Mouse (Mus musculus) liver, postnatal 0 days (tissue): ENCODE results near the gene Acrbp. TPM values are rescaled to one million over a fixed set of nuclear protein-coding genes. Genes with fewer than 3 reads are reported as not detected.

Source experiments
- ATAC-seq: fragments of 200-750 bp; cut with Nextera tagmentation; 2 replicates; pipeline ENCODE4 v1.8.0; 2017; ENCODE audit warnings: mild to moderate bottlenecking, moderate library complexity
- DNase-seq: peaks from one replicate; pipeline ENCODE4 v3.0.0-alpha.2; 2016
- H3K27ac ChIP-seq: fragments of 300-500 bp; sonication (generic); 2 replicates; pipeline ENCODE4 v1.5.1; 2014; ENCODE audit warnings: antibody characterized with exemption, moderate library complexity, mild to moderate bottlenecking, low read depth
- H3K27me3 ChIP-seq: fragments of 300-500 bp; sonication (generic); 2 replicates; pipeline ENCODE4 v1.6.1; 2014; ENCODE audit warnings: low read length, control low read depth, mixed read lengths; ENCODE audit not compliant: insufficient read depth
- H3K36me3 ChIP-seq: fragments of 300-500 bp; sonication (generic); replicated peaks from 2 replicates; pipeline ENCODE4 v1.6.1; 2014; ENCODE audit warnings: mild to moderate bottlenecking, control low read depth, low read length, moderate library complexity, mixed read lengths; ENCODE audit not compliant: insufficient read depth
- H3K4me1 ChIP-seq: fragments of 300-500 bp; sonication (generic); 2 replicates; pipeline ENCODE4 v1.6.1; 2014; ENCODE audit warnings: antibody characterized with exemption, mild to moderate bottlenecking, control low read depth; ENCODE audit not compliant: insufficient read depth
- H3K4me2 ChIP-seq: fragments of 300-500 bp; sonication (generic); 2 replicates; pipeline ENCODE4 v1.6.1; 2014; ENCODE audit warnings: low read depth, mild to moderate bottlenecking, low read length, moderate library complexity, mixed read lengths
- H3K4me3 ChIP-seq: fragments of 300-500 bp; sonication (generic); 2 replicates; pipeline ENCODE4 v1.5.1; 2014; ENCODE audit warnings: low read depth, low read length
- H3K9ac ChIP-seq: fragments of 300-500 bp; sonication (generic); replicated peaks from 2 replicates; pipeline ENCODE4 v1.6.1; 2014; ENCODE audit warnings: mild to moderate bottlenecking, moderate library complexity
- H3K9me3 ChIP-seq: fragments of 300-500 bp; sonication (generic); 2 replicates; pipeline ENCODE4 v1.6.1; 2016; ENCODE audit warnings: mild to moderate bottlenecking, control low read depth, low read length, mixed read lengths
- CTCF ChIP-seq: sonication (generic); IDR thresholded peaks from 2 replicates; pipeline ENCODE4 v1.5.1; 2016; ENCODE audit warnings: antibody characterized with exemption, low read depth
- EP300 ChIP-seq: IDR thresholded peaks from 2 replicates; pipeline ENCODE4 v1.6.1; 2016; ENCODE audit warnings: antibody characterized with exemption, low read depth, mild to moderate bottlenecking
- WGBS: fragments of 180-500 bp; shearing (Covaris S2); extraction: QIAGEN DNeasy Blood & Tissue Kit; methylation state at CpG from one replicate; pipeline ENCODE4 v1.1.7; 2014; ENCODE audit not compliant: insufficient replicate concordance; 5-methylcytosine and 5-hydroxymethylcytosine counted together
- polyA plus RNA-seq: library from polyadenylated mRNA; unstranded; fragments of >200 nt; fragmentation: Nextera tagmentation; extraction: Ambion mirVana; gene quantifications from 2 replicates; pipeline ENCODE4 v1.2.1, GENCODE M21; 2015

Acrbp gene
- polyA plus RNA-seq, 1 experiment from 2014 or later, result 2.0 TPM

GRCm38 (mm10) chr6:125099421-125099971 lies 50.0 kb downstream of the Acrbp start:
- TF ChIP-seq EP300, result no peak
- TF ChIP-seq CTCF, result no peak

GRCm38 (mm10) chr6:125101444-125101843 lies 52.0 kb downstream of the Acrbp start:
- H3K4me1 ChIP-seq, result peaks cover 32% of the 10 kb centered on the region
- no peak overlapping the region for H3K4me3 ChIP-seq
- ATAC-seq, result no peak
- H3K9ac ChIP-seq, result no peak overlapping the region
- no peak overlapping the region for H3K4me2 ChIP-seq
- H3K27me3 ChIP-seq, result no peaks in the 10 kb centered on the region
- peaks cover 72% of the 10 kb centered on the region for H3K36me3 ChIP-seq
- H3K27ac ChIP-seq, result no peak overlapping the region
- DNase-seq, result no peak
- WGBS, result 91% methylated on average over 9 of the region's 9 CpGs
- H3K9me3 ChIP-seq, result no peaks in the 10 kb centered on the region
- no peak for TF ChIP-seq EP300
- no peak for TF ChIP-seq CTCF

More at GRCm38 (mm10) chr6:125099421-125099971, 50.0 kb downstream of the Acrbp start:
- peak overlapping the region; percentile 98 for H3K4me2 ChIP-seq
- H3K9ac ChIP-seq, result no peak overlapping the region; the same call in 1 of the 2 replicates
- no peaks in the 10 kb centered on the region for H3K27me3 ChIP-seq
- H3K4me3 ChIP-seq, result no peak overlapping the region
- H3K27ac ChIP-seq, result peak overlapping the region; percentile 49; the same call in 1 of the 2 replicates
- WGBS, result 52% methylated on average over 5 of the region's 5 CpGs
- peaks cover 55% of the 10 kb centered on the region for H3K36me3 ChIP-seq
- ATAC-seq (no peak), DNase-seq (no peak)
- H3K9me3 ChIP-seq, result no peaks in the 10 kb centered on the region
- peaks cover 39% of the 10 kb centered on the region for H3K4me1 ChIP-seq

GRCm38 (mm10) chr6:125104223-125104622 lies 54.7 kb downstream of the Acrbp start:
- Histone ChIP-seq H3K27ac (peak overlapping the region; percentile 55; the same call in 1 of the 2 replicates), H3K9me3 (no peaks in the 10 kb centered on the region), H3K4me1 (peaks cover 9% of the 10 kb centered on the region), H3K4me3 (no peak overlapping the region), H3K36me3 (peaks cover 89% of the 10 kb centered on the region), H3K27me3 (no peaks in the 10 kb centered on the region), H3K4me2 (peak overlapping the region; percentile 39; the same call in 1 of the 2 replicates), H3K9ac (no peak overlapping the region)
- peak; percentile 99 for ATAC-seq
- peak; percentile 83 for DNase-seq
- 44% methylated on average over 4 of the region's 4 CpGs for WGBS
- TF ChIP-seq EP300, result peak; percentile 94
- TF ChIP-seq CTCF, result no peak

GRCm38 (mm10) chr6:125107705-125108104 lies 58.2 kb downstream of the Acrbp start:
- Histone ChIP-seq H3K9me3 (no peaks in the 10 kb centered on the region), H3K36me3 (peaks cover 90% of the 10 kb centered on the region), H3K27me3 (no peaks in the 10 kb centered on the region), H3K4me1 (peaks cover 3% of the 10 kb centered on the region; the same call in 1 of the 2 replicates), H3K4me3 (no peak overlapping the region), H3K9ac (no peak overlapping the region), H3K27ac (no peak overlapping the region), H3K4me2 (no peak overlapping the region)
- peak; percentile 40 for TF ChIP-seq CTCF
- no peak for TF ChIP-seq EP300
- ATAC-seq, result no peak
- WGBS, result 93% methylated on average over 2 of the region's 2 CpGs
- DNase-seq, result no peak

- H3K27me3 ChIP-seq, result no peaks in the 10 kb centered on the region
Observed at GRCm38 (mm10) chr6:125109371-125109770, 59.9 kb downstream of the Acrbp start.

GRCm38 (mm10) chr6:125110927-125111326 lies 61.4 kb downstream of the Acrbp start:
- no peak for TF ChIP-seq EP300
- TF ChIP-seq CTCF, result peak; percentile 62
- Histone ChIP-seq H3K9ac (no peak overlapping the region), H3K36me3 (peaks cover 93% of the 10 kb centered on the region), H3K27ac (no peak overlapping the region), H3K4me2 (no peak overlapping the region), H3K4me1 (no peaks in the 10 kb centered on the region), H3K9me3 (no peaks in the 10 kb centered on the region), H3K4me3 (no peak overlapping the region), H3K27me3 (no peaks in the 10 kb centered on the region)
- ATAC-seq (no peak), DNase-seq (peak; percentile 52)
- 92% methylated on average over 7 of the region's 7 CpGs for WGBS

More at GRCm38 (mm10) chr6:125109371-125109770, 59.9 kb downstream of the Acrbp start:
- Histone ChIP-seq H3K27ac (no peak overlapping the region), H3K36me3 (peaks cover 94% of the 10 kb centered on the region), H3K9ac (no peak overlapping the region), H3K9me3 (no peaks in the 10 kb centered on the region), H3K4me1 (no peaks in the 10 kb centered on the region; the same call in 1 of the 2 replicates), H3K4me2 (no peak overlapping the region), H3K4me3 (no peak overlapping the region)
- WGBS, result 88% methylated on average over 14 of the region's 14 CpGs
- TF ChIP-seq CTCF, result no peak
- no peak for TF ChIP-seq EP300
- ATAC-seq (no peak), DNase-seq (no peak)
